Mouse (Mus musculus) liver, embryonic 14.5 days (tissue): ENCODE data around the gene St6galnac3.

Experiments
- CTCF ChIP-seq: IDR thresholded peaks from 2 replicates; pipeline ENCODE4 v1.5.1; 2016; ENCODE audit warnings: antibody characterized with exemption, low read depth, control low read depth
- EP300 ChIP-seq: IDR thresholded peaks from 2 replicates; pipeline ENCODE4 v1.6.1; 2016; ENCODE audit warnings: antibody characterized with exemption, low read depth

GRCm38 (mm10) chr3:153593103-153593502 lies 131.9 kb downstream of the St6galnac3 start:
- TF ChIP-seq CTCF (no peak), EP300 (no peak)
